Comparison of ENCODE assay signal across 25 mouse cellular contexts in genomic region chr8:95012442-95012919, GRCm38 (mm10). TPM values are rescaled to one million over a fixed set of nuclear protein-coding genes. Genes with fewer than 3 reads are reported as not detected.
A peak's percentile ranks its signal among the peaks of the same experiment; 100 is the strongest.
DNase-seq lines count a peak whose midpoint lies in the region; ATAC-seq and TF ChIP-seq lines count a peak whose summit lies in the region.
"Had no signal": no experiment of that assay in that cellular context is flagged by ENCODE, and none has a peak within 500 bp of the region (broad histone marks: within the 10 kb centered on the region; RNA-seq: fewer than 3 reads in every experiment).

No protein-coding gene starts in this region.

- H3K4me2 ChIP-seq in hindbrain, embryonic 12.5 days (replicated peaks), result no peak overlapping the region
- H3K4me2 ChIP-seq in hindbrain, postnatal 0 days (ENCODE audit: low read depth, low read length), result no peak overlapping the region
- peak overlapping the region; percentile 61 for H3K4me2 ChIP-seq in myocyte (ENCODE audit: low read depth)
- H3K4me2 ChIP-seq: hindbrain, embryonic 13.5 days; liver, embryonic 13.5 days; neural tube, embryonic 12.5 days had no signal

- no peak overlapping the region for H3ac ChIP-seq in myocyte (ENCODE audit: control insufficient read depth, insufficient read length)

- H3K36me3 ChIP-seq in hindbrain, embryonic 12.5 days, result peaks cover 74% of the 10 kb centered on the region
- H3K36me3 ChIP-seq in hindbrain, postnatal 0 days (ENCODE audit: insufficient read depth, low read length), result peaks cover 62% of the 10 kb centered on the region
- no peaks in the 10 kb centered on the region for H3K36me3 ChIP-seq in myocyte (ENCODE audit: control insufficient read depth, insufficient read depth)

- ATAC-seq in hindbrain, embryonic 12.5 days (ENCODE audit: low FRiP score), result no peak
- ATAC-seq in hindbrain, postnatal 0 days, result no peak
- ATAC-seq: CD4-positive, CD25-positive, alpha-beta regulatory T cell, adult 4 months; forebrain, embryonic 16.5 days had no signal

- H3K79me2 ChIP-seq in myocyte (ENCODE audit: control insufficient read depth, insufficient read depth), result no peaks in the 10 kb centered on the region

- TF ChIP-seq POLR2A in myocyte (IDR thresholded peaks at IDR 0.05; ENCODE audit: insufficient read length, low read depth), result no peak

- H3K27me3 ChIP-seq in hindbrain, embryonic 12.5 days, result no peaks in the 10 kb centered on the region
- no peaks in the 10 kb centered on the region for H3K27me3 ChIP-seq in hindbrain, postnatal 0 days (ENCODE audit: insufficient read depth, low read length)
- no peaks in the 10 kb centered on the region for H3K27me3 ChIP-seq in myocyte (ENCODE audit: control insufficient read depth, insufficient read depth, insufficient read length)
- H3K27me3 ChIP-seq: hindbrain, embryonic 13.5 days; liver, embryonic 13.5 days; neural tube, embryonic 12.5 days had no signal

- no peak overlapping the region for H3K9ac ChIP-seq in hindbrain, embryonic 12.5 days
- no peak overlapping the region for H3K9ac ChIP-seq in hindbrain, postnatal 0 days (replicated peaks; ENCODE audit: low read length)
- H3K9ac ChIP-seq: hindbrain, embryonic 13.5 days; liver, embryonic 13.5 days; neural tube, embryonic 12.5 days had no signal

- 0 out of 2 replicates have a peak overlapping the region, but pooled peaks have one; percentile 30 for H3K27ac ChIP-seq in hindbrain, embryonic 12.5 days
- no peak overlapping the region for H3K27ac ChIP-seq in hindbrain, postnatal 0 days
- H3K27ac ChIP-seq: heart, embryonic 10.5 days; hindbrain, embryonic 13.5 days; limb, embryonic 10.5 days; liver, embryonic 13.5 days; neural tube, embryonic 12.5 days had no signal

- no peak for DNase-seq in hindbrain, postnatal 0 days (ENCODE audit: low spot score)
- peak; percentile 22 for DNase-seq in CD4-positive helper T cell, adult 2 months (ENCODE audit: low read depth, low spot score)
- DNase-seq in fibroblast of lung, adult 2 months (ENCODE audit: low read depth), result peak; percentile 75
- no peak for DNase-seq in natural killer cell, adult 2 months (ENCODE audit: low spot score in 2 of 2)
- no peak for DNase-seq in lung, postnatal 10 days
- DNase-seq: adrenal gland, postnatal 25 days; cerebellum, adult 11-12 months; gastrocnemius, postnatal 36 days; kidney, adult 8-10 months; kidney, postnatal 36 days; layer of hippocampus, adult 9-11 months; liver, embryonic 13.5 days; thymus, postnatal 25 days had no signal

- no peaks in the 10 kb centered on the region for H3K9me3 ChIP-seq in hindbrain, embryonic 12.5 days (replicated peaks)
- H3K9me3 ChIP-seq in hindbrain, postnatal 0 days (ENCODE audit: low read length), result no peaks in the 10 kb centered on the region
- H3K9me3 ChIP-seq: heart, embryonic 10.5 days; hindbrain, embryonic 13.5 days; limb, embryonic 10.5 days; liver, embryonic 13.5 days; neural tube, embryonic 12.5 days had no signal

- no peak for TF ChIP-seq CTCF in hindbrain, postnatal 0 days (IDR thresholded peaks at IDR 0.05; ENCODE audit: low read depth)

- H3K4me3 ChIP-seq in hindbrain, embryonic 12.5 days, result no peak overlapping the region
- no peak overlapping the region for H3K4me3 ChIP-seq in hindbrain, postnatal 0 days (ENCODE audit: low read length)
- H3K4me3 ChIP-seq in myocyte, result no peak overlapping the region
- H3K4me3 ChIP-seq: heart, embryonic 10.5 days; hindbrain, embryonic 13.5 days; limb, embryonic 10.5 days; liver, embryonic 13.5 days; neural tube, embryonic 12.5 days had no signal

- H3K4me1 ChIP-seq in hindbrain, embryonic 12.5 days, result peaks cover 5% of the 10 kb centered on the region; the same call in 1 of the 2 replicates
- H3K4me1 ChIP-seq in hindbrain, postnatal 0 days (ENCODE audit: insufficient read depth, low read length), result no peaks in the 10 kb centered on the region
- H3K4me1 ChIP-seq: limb, embryonic 10.5 days had no signal

- WGBS in hindbrain, embryonic 12.5 days, result 88% methylated on average over 15 of the region's 15 CpGs
- 89% methylated on average over 15 of the region's 15 CpGs for WGBS in hindbrain, postnatal 0 days

TF ChIP-seq in myocyte, 11 proteins besides CTCF, POLR2A, EP300 and RAD21:
- TF ChIP-seq SRF (IDR thresholded peaks at IDR 0.05; ENCODE audit: control insufficient read depth, insufficient read length, low read depth) (no peak), TCF12 (IDR thresholded peaks at IDR 0.05; ENCODE audit: insufficient read depth, poor library complexity, severe bottlenecking) (no peak)

RNA-seq across cellular contexts. Expression of gene Adgrg3, which starts 5.0 kb away (rescaled TPM):
- polyA plus RNA-seq in hindbrain, embryonic 12.5 days (2016; fragmentation: Nextera tagmentation; extraction: Ambion mirVana), result 1.9 TPM in 2 replicates
- total RNA-seq in hindbrain, postnatal 0 days (2014; rRNA removed), result 1.3 TPM in 2 replicates
- polyA plus RNA-seq in hindbrain, postnatal 0 days (2015; fragmentation: Nextera tagmentation; extraction: Ambion mirVana), result 0.52 and 0.54 TPM in 2 replicates
- 9.1 TPM for polyA plus RNA-seq in myocyte (2012; fragmentation: generic; extraction: Trizol)

RNA-seq across cellular contexts. Expression of gene Adgrg1, which starts 37.9 kb away (rescaled TPM):
- 187 and 194 TPM in 2 replicates for polyA plus RNA-seq in hindbrain, embryonic 12.5 days (2016; fragmentation: Nextera tagmentation; extraction: Ambion mirVana)
- total RNA-seq in hindbrain, postnatal 0 days (2014; rRNA removed), result 236 and 284 TPM in 2 replicates
- 105 TPM in 2 replicates for polyA plus RNA-seq in hindbrain, postnatal 0 days (2015; fragmentation: Nextera tagmentation; extraction: Ambion mirVana)
- polyA plus RNA-seq in myocyte (2012; fragmentation: generic; extraction: Trizol), result 12.4 TPM

RNA-seq across cellular contexts. Expression of gene Drc7, which starts 42.4 kb away (rescaled TPM):
- 1.3 and 2.3 TPM in 2 replicates for polyA plus RNA-seq in hindbrain, embryonic 12.5 days (2016; fragmentation: Nextera tagmentation; extraction: Ambion mirVana)
- 2.9 and 3.6 TPM in 2 replicates for total RNA-seq in hindbrain, postnatal 0 days (2014; rRNA removed)
- 3.0 and 3.3 TPM in 2 replicates for polyA plus RNA-seq in hindbrain, postnatal 0 days (2015; fragmentation: Nextera tagmentation; extraction: Ambion mirVana)
- 0.02 TPM for polyA plus RNA-seq in myocyte (2012; fragmentation: generic; extraction: Trizol)
- total RNA-seq: adrenal gland, postnatal 25 days; gastrocnemius, postnatal 36 days had no signal
- polyA plus RNA-seq: CD4-positive, CD25-positive, alpha-beta regulatory T cell, adult 4 months; embryonic facial prominence, embryonic 11.5 days; heart, embryonic 10.5 days; heart, postnatal 0 days; intestine, embryonic 14.5 days; small intestine, adult 2 months had no signal

Comparison
In these comparisons a context has a peak if more than half of its experiments do, and no peak if none do; other contexts are left out.
1. DNase-seq: peak in CD4-positive helper T cell, adult 2 months (single experiment) and fibroblast of lung, adult 2 months (single experiment); none in hindbrain, postnatal 0 days (single experiment), natural killer cell, adult 2 months (0 of 2) and lung, postnatal 10 days (single experiment).